Mouse (Mus musculus) thymus, adult 2 months (tissue): ENCODE measurements at regions not wholly inside any gene's neighbourhood (a gene's known extent, or its start where the extent isn't known, plus 50 kb on each side); places are given as distances from the start of the nearest gene placed in this dataset.

Experiments used
- DNase-seq: peaks from one replicate; pipeline ENCODE4 v3.0.0; 2021
- H3K27ac ChIP-seq: fragments of 200-500 bp; 2 replicates; pipeline ENCODE4 v1.5.1; 2012; ENCODE audit warnings: low read length, control low read depth; ENCODE audit not compliant: control insufficient read depth, insufficient read depth
- H3K27me3 ChIP-seq: fragments of 200-500 bp; 2 replicates; pipeline ENCODE4 v1.6.1; 2012; ENCODE audit warnings: mild to moderate bottlenecking, low read length, moderate library complexity, mixed read lengths; ENCODE audit not compliant: control insufficient read depth, insufficient read depth
- H3K36me3 ChIP-seq: fragments of 200-500 bp; 2 replicates; pipeline ENCODE4 v1.6.1; 2012; ENCODE audit warnings: mild to moderate bottlenecking, low read length, moderate library complexity; ENCODE audit not compliant: control insufficient read depth, insufficient read depth
- H3K4me1 ChIP-seq: fragments of 200-500 bp; replicated peaks from 2 replicates; pipeline ENCODE4 v1.6.1; 2012; ENCODE audit warnings: low read length; ENCODE audit not compliant: control insufficient read depth, insufficient read depth
- H3K4me3 ChIP-seq: fragments of 200-500 bp; 2 replicates; pipeline ENCODE4 v1.5.1; 2012; ENCODE audit warnings: mild to moderate bottlenecking, low read length, control low read depth, moderate library complexity; ENCODE audit not compliant: control insufficient read depth, insufficient read depth
- CTCF ChIP-seq: fragments of 200-500 bp; IDR thresholded peaks from 2 replicates; pipeline ENCODE4 v1.5.1; 2012; ENCODE audit warnings: mild to moderate bottlenecking, control low read depth, low read length, moderate library complexity, borderline replicate concordance; ENCODE audit not compliant: control insufficient read depth, poor library complexity, insufficient read depth; ENCODE audit errors: extremely low read depth
- POLR2A ChIP-seq: fragments of 200-500 bp; IDR thresholded peaks from 2 replicates; pipeline ENCODE4 v1.6.1; 2012; ENCODE audit warnings: mild to moderate bottlenecking, low read length, control low read depth, moderate library complexity; ENCODE audit not compliant: control insufficient read depth, poor library complexity, insufficient read depth; ENCODE audit errors: extremely low read depth
- WGBS: fragments of 180-500 bp; shearing (Covaris S2); methylation state at CpG from one replicate; pipeline ENCODE4 v1.1.7; 2018; 5-methylcytosine and 5-hydroxymethylcytosine counted together

DNA sequence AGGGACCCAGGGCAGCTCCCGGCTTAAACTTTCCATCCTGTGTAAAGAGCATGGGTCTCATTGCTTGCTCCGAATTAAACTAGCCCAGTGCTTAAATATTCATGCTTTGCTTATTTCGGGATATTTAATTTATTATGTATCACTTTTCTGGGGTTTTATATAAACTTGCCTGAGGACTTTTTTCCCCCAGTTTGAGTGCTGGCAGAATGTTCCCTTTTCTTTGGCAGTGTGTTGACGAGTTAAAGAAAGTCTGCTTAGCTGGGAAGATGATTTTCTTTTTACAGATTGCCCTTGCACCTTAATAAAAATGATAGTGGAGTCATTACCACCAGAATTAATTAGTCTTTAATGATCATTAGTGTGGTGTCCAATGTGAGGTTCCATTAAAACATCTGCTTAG, 126.9 kb downstream of the Gm10260 start:
- H3K4me1 ChIP-seq = no peaks in the 10 kb centered on the region
- H3K27ac ChIP-seq = no peak overlapping the region
- H3K4me3 ChIP-seq = no peak overlapping the region
- no peak for DNase-seq
- TF ChIP-seq POLR2A = no peak
- no peak for TF ChIP-seq CTCF
- H3K27me3 ChIP-seq = no peaks in the 10 kb centered on the region
- no peaks in the 10 kb centered on the region for H3K36me3 ChIP-seq
- 96% methylated on average over 4 of the region's 4 CpGs for WGBS

DNA sequence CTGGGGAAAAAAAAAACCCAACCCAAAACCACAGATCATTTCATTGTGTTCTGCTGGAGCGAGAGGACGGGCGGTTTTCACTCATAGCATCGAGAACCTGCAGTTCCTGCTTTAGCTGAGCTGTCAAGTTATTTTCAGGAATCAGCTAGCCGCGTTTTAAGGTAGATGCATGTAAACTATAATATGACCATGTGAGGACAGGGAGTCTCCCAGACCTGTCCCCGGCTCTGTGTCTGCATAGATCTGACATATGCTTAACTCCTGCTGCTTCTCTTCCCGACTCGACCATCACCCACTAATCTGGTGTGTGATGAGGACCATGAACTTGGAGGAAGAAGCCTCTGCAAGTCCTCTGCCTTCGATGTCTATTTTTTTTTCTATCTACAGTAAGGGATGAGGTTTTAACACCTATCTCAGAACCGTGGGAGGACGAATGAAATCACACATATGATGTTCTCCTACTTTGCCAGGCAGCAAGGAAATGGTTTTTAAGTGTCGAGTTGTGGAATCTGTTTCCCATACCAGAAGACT, 128.5 kb downstream of the Gm10260 start:
- DNase-seq = no peak
- Histone ChIP-seq H3K4me1 (no peaks in the 10 kb centered on the region), H3K27ac (no peak overlapping the region), H3K36me3 (no peaks in the 10 kb centered on the region), H3K27me3 (no peaks in the 10 kb centered on the region), H3K4me3 (no peak overlapping the region)
- TF ChIP-seq POLR2A (no peak), CTCF (no peak)
- 43% methylated on average over 13 of the region's 13 CpGs for WGBS

DNA sequence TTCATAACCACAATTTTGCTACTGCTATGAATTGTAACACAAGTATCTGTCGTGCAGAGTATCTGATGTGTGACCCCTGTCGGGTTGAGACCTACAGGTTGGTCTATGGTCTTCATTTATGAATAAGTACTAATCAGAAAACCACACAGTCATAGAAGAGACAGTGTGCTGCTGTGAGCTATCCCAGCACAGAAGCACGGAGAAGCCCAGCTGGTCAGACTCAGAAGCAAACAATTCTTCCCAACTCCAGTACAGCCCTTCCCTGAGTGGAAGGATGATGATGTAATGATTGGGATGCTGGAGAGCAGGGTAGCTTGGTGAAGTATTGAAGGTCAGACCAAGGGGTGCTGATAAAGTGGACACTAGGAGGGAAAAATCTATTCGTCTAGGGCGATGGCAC, 129.5 kb downstream of the Gm10260 start:
- no peak for TF ChIP-seq CTCF
- no peak for TF ChIP-seq POLR2A
- no peaks in the 10 kb centered on the region for H3K27me3 ChIP-seq
- H3K4me1 ChIP-seq = no peaks in the 10 kb centered on the region
- H3K36me3 ChIP-seq = no peaks in the 10 kb centered on the region
- H3K27ac ChIP-seq = no peak overlapping the region
- DNase-seq = no peak
- 92% methylated on average over 5 of the region's 5 CpGs for WGBS
- H3K4me3 ChIP-seq = no peak overlapping the region

DNA sequence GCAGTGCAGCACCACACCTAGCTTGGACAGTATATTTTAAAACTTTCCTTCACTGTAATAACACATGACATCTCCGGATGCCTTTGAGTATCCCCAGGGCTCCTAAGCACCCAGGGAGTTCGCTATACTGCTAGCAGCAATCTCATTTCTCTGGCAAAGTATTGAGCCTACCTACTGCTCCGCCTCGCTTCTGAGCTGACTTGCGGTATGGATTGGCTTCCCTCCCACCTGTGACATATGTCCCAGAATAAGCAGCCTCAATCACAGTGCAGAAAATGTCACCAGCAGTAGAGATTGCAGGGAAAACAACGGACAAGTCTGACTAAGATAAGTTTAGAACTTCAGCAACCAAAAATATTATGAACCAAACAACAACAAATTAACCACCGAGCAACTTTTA, 131.8 kb downstream of the Gm10260 start:
- no peak overlapping the region for H3K4me3 ChIP-seq
- no peaks in the 10 kb centered on the region for H3K36me3 ChIP-seq
- H3K27ac ChIP-seq = no peak overlapping the region
- DNase-seq = no peak
- no peaks in the 10 kb centered on the region for H3K27me3 ChIP-seq
- no peaks in the 10 kb centered on the region for H3K4me1 ChIP-seq
- WGBS = 94% methylated on average over 7 of the region's 7 CpGs
- no peak for TF ChIP-seq POLR2A
- no peak for TF ChIP-seq CTCF

DNA sequence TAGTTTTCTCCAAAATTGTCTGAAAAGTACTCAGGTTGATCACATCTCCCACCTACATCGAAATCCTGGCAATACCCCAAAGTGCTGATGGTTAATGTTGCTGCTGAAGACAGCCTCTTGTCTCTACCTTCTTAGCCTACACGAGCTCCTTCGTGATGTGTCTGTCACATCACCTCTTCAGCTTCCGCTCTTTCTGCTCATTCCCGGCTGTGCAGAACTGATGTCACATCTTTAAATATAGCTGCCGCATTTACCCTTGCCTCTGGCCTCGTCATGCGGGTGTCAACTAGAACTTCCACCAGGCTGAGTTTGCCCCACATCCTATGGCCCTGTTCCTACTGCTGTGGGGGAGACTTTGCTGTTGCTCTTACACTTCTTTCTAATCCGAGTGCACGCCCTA, 133.2 kb downstream of the Gm10260 start:
- TF ChIP-seq CTCF (no peak), POLR2A (no peak)
- H3K27me3 ChIP-seq = no peaks in the 10 kb centered on the region
- H3K36me3 ChIP-seq = no peaks in the 10 kb centered on the region
- 92% methylated on average over 10 of the region's 10 CpGs for WGBS
- DNase-seq = peak; percentile 11
- no peaks in the 10 kb centered on the region for H3K4me1 ChIP-seq
- no peak overlapping the region for H3K27ac ChIP-seq
- no peak overlapping the region for H3K4me3 ChIP-seq

DNA sequence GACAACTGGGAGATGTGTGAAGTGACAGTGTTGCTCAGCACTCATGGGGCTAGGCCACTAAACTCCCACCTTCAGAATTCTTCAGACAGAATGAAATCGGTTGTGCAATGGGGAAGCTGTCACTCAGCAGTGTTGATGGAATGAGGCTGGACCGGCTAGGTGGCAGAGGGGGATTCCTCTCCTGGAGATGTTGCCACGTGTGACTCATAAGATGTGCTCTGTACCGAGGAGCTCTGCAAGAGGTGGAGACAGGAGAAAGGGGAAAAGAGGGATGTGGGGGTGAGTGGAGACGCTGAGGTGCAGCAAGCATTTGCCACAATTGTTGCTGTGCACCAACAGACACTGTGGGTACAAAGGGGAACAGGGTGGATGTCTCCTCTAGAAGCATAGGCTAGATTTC, 133.6 kb downstream of the Gm10260 start:
- no peak overlapping the region for H3K27ac ChIP-seq
- H3K36me3 ChIP-seq = no peaks in the 10 kb centered on the region
- H3K27me3 ChIP-seq = no peaks in the 10 kb centered on the region
- 71% methylated on average over 5 of the region's 5 CpGs for WGBS
- no peaks in the 10 kb centered on the region for H3K4me1 ChIP-seq
- DNase-seq = no peak
- TF ChIP-seq CTCF (no peak), POLR2A (no peak)
- no peak overlapping the region for H3K4me3 ChIP-seq

DNA sequence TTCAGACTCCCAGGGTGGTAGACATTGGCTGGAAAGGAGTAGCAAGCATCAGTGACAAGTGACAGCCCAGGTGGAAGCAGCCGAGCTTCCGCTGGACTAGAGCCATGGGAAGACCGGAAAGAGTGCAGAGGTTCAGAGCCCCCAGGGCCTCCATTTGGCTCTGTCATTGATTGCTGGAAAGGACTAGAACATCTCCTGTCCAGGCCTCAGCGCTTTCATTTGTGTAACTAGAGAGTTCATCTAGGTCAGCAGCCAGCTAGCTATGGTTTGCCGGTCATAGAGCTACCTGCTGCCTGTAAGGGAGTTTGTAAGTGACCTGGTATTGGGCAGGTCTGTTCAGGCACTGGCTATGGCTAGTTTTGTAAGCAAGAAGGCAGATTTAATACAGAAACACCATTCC, 134.3 kb downstream of the Gm10260 start:
- 94% methylated on average over 5 of the region's 5 CpGs for WGBS
- no peaks in the 10 kb centered on the region for H3K27me3 ChIP-seq
- no peak overlapping the region for H3K4me3 ChIP-seq
- TF ChIP-seq POLR2A (no peak), CTCF (no peak)
- H3K4me1 ChIP-seq = no peaks in the 10 kb centered on the region
- no peak overlapping the region for H3K27ac ChIP-seq
- H3K36me3 ChIP-seq = no peaks in the 10 kb centered on the region
- DNase-seq = no peak

DNA sequence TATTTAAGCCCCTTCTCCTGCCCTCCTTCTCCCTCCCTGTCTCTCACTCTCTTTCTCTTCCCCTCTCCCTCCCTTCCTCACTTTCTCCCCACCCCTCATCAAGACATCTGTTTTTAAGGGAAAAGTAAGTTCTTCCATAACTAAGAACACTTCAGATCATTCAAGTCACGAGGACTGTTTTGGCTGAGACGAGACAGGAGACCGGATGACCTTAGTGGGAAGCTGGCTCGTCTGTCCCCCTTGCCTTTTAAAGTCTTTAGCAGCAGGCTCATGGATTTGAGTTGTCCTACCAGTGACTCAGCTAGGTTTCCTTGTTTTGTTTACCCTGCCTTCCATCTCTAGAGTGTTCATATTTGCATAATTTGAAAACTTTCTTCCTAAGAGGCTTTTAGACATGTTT, 135.0 kb downstream of the Gm10260 start:
- DNase-seq = no peak
- H3K4me3 ChIP-seq = no peak overlapping the region
- H3K27me3 ChIP-seq = no peaks in the 10 kb centered on the region
- WGBS = 94% methylated on average over 4 of the region's 4 CpGs
- no peaks in the 10 kb centered on the region for H3K36me3 ChIP-seq
- TF ChIP-seq CTCF = no peak
- H3K27ac ChIP-seq = no peak overlapping the region
- no peaks in the 10 kb centered on the region for H3K4me1 ChIP-seq
